Mouse (Mus musculus): Measurements from ENCODE around the gene Fetub. TPM values are rescaled to one million over a fixed set of nuclear protein-coding genes. Genes with fewer than 3 reads are reported as not detected.

Gene Fetub
- total RNA-seq, 1 experiment from 2014 or later, result 78.1 TPM

GRCm38 (mm10) chr16:22963293-22963692 lies 45.2 kb downstream of the Fetub start:
- no peak for DNase-seq

- no peak for DNase-seq
Observed at GRCm38 (mm10) chr16:22967383-22968030, 49.4 kb downstream of the Fetub start.

Other genes with a start within 250 kb of the Fetub start
- not detected in 2 replicates for gene Crygs, start 106.8 kb upstream of the Fetub start, total RNA-seq (2021)
- 16.4 and 23.6 TPM in 2 replicates for gene Tbccd1, start 60.7 kb upstream of the Fetub start, total RNA-seq (2021)
- gene Dnajb11, start 60.5 kb upstream of the Fetub start, total RNA-seq (2021), result 71.4 and 71.9 TPM in 2 replicates
- 1.6 and 132 TPM in 2 replicates for gene Ahsg, start 27.1 kb upstream of the Fetub start, total RNA-seq (2021)
- 0.97 and 12.6 TPM in 2 replicates for gene Hrg, start 32.7 kb downstream of the Fetub start, total RNA-seq (2021)
- gene Kng2, start 111.1 kb downstream of the Fetub start, total RNA-seq (2021), result 8.1 and 9.0 TPM in 2 replicates
- 0.24 and 13.8 TPM in 2 replicates for gene Kng1, start 139.5 kb downstream of the Fetub start, total RNA-seq (2021)
- 464 and 587 TPM in 2 replicates for gene Eif4a2, start 189.1 kb downstream of the Fetub start, total RNA-seq (2021)
- gene Rfc4, start 209.4 kb downstream of the Fetub start, total RNA-seq (2021), result 9.9 and 10.4 TPM in 2 replicates
- 138 and 160 TPM in 2 replicates for gene Adipoq, start 228.2 kb downstream of the Fetub start, total RNA-seq (2021)

Measured in adrenal gland, postnatal 25 days (tissue).